Mouse (Mus musculus): ENCODE measurements around the gene Tmem245. TPM values are rescaled to one million over a fixed set of nuclear protein-coding genes. Genes with fewer than 3 reads are reported as not detected.

Gene Tmem245
- total and polyA plus RNA-seq, 3 experiments: 7.3 to 15.0 (median 7.7) TPM

GRCm38 (mm10) chr4:56831998-56832397, 115.2 kb downstream of the Tmem245 start:
- no peaks in the 10 kb centered on the region for H3K79me2 ChIP-seq (ENCODE audit: control insufficient read depth, insufficient read depth, low read length, poor library complexity)
- H3K9me3 ChIP-seq (replicated peaks; ENCODE audit: insufficient read depth, low read length): no peaks in the 10 kb centered on the region
- H3K27me3 ChIP-seq (ENCODE audit: control insufficient read depth in 1 of 2, insufficient read depth in 2 of 2, low read length in 2 of 2): no peaks in the 10 kb centered on the region
- no peaks in the 10 kb centered on the region for H3K4me1 ChIP-seq (ENCODE audit: control insufficient read depth in 1 of 2, insufficient read depth in 2 of 2, low read length in 2 of 2)
- H3K4me3 ChIP-seq (ENCODE audit: control insufficient read depth in 1 of 2, insufficient read depth in 1 of 2, low read depth in 2 of 2, low read length in 2 of 2): no peak overlapping the region
- no peaks in the 10 kb centered on the region for H3K36me3 ChIP-seq (ENCODE audit: control insufficient read depth in 1 of 2, insufficient read depth in 2 of 2, low read length in 2 of 2)
- no peak overlapping the region for H3K27ac ChIP-seq (ENCODE audit: control insufficient read depth, low read depth, low read length)
- DNase-seq (ENCODE audit: low read depth, low spot score): no peak
- TF ChIP-seq ZNF384 (IDR thresholded peaks at IDR 0.05; ENCODE audit: low read depth, low read length): no peak
- TF ChIP-seq ZC3H11A (IDR thresholded peaks at IDR 0.05; ENCODE audit: low read depth, low read length): no peak
- no peak for TF ChIP-seq NRF1 (IDR thresholded peaks at IDR 0.05; ENCODE audit: insufficient read depth, low read depth, low read length, poor library complexity, severe bottlenecking)
- no peak for TF ChIP-seq USF1 (IDR thresholded peaks at IDR 0.05; ENCODE audit: low read depth, low read length)
- no peak for TF ChIP-seq CHD1 (IDR thresholded peaks at IDR 0.05; ENCODE audit: low read depth, low read length)
- no peak overlapping the region for H3K9ac ChIP-seq (ENCODE audit: control insufficient read depth, low read depth, low read length, poor library complexity, severe bottlenecking)

GRCm38 (mm10) chr4:56831013-56831609, 116.1 kb downstream of the Tmem245 start:
- H3K4me3 ChIP-seq (ENCODE audit: control insufficient read depth in 1 of 2, insufficient read depth in 1 of 2, low read depth in 2 of 2, low read length in 2 of 2): no peak overlapping the region
- no peak overlapping the region for H3K9ac ChIP-seq (ENCODE audit: control insufficient read depth, low read depth, low read length, poor library complexity, severe bottlenecking)
- H3K9me3 ChIP-seq (replicated peaks; ENCODE audit: insufficient read depth, low read length): no peaks in the 10 kb centered on the region
- H3K27ac ChIP-seq (ENCODE audit: control insufficient read depth, low read depth, low read length): no peak overlapping the region
- DNase-seq (ENCODE audit: low read depth, low spot score): no peak
- TF ChIP-seq MAFK (IDR thresholded peaks at IDR 0.05; ENCODE audit: borderline replicate concordance, low read depth, low read length) (no peak), TCF12 (IDR thresholded peaks at IDR 0.05; ENCODE audit: low read depth, low read length) (no peak), ZMIZ1 (IDR thresholded peaks at IDR 0.05; ENCODE audit: low read depth, low read length) (no peak), HCFC1 (IDR thresholded peaks at IDR 0.05; ENCODE audit: low read depth, low read length) (no peak), MXI1 (IDR thresholded peaks at IDR 0.05; ENCODE audit: low read depth, low read length) (no peak), ZNF384 (IDR thresholded peaks at IDR 0.05; ENCODE audit: low read depth, low read length) (no peak), UBTF (IDR thresholded peaks at IDR 0.05; ENCODE audit: borderline replicate concordance, insufficient read depth, low read depth, low read length) (no peak), BHLHE40 (IDR thresholded peaks at IDR 0.05; ENCODE audit: borderline replicate concordance, low read depth, low read length) (no peak), ELF1 (IDR thresholded peaks at IDR 0.05; ENCODE audit: low read depth, low read length) (no peak), ZC3H11A (IDR thresholded peaks at IDR 0.05; ENCODE audit: low read depth, low read length) (no peak), NRF1 (IDR thresholded peaks at IDR 0.05; ENCODE audit: insufficient read depth, low read depth, low read length, poor library complexity, severe bottlenecking) (no peak)
- no peaks in the 10 kb centered on the region for H3K4me1 ChIP-seq (ENCODE audit: control insufficient read depth in 1 of 2, insufficient read depth in 2 of 2, low read length in 2 of 2)
- no peaks in the 10 kb centered on the region for H3K27me3 ChIP-seq (ENCODE audit: control insufficient read depth in 1 of 2, insufficient read depth in 2 of 2, low read length in 2 of 2)
- no peaks in the 10 kb centered on the region for H3K79me2 ChIP-seq (ENCODE audit: control insufficient read depth, insufficient read depth, low read length, poor library complexity)
- H3K36me3 ChIP-seq (ENCODE audit: control insufficient read depth in 1 of 2, insufficient read depth in 2 of 2, low read length in 2 of 2): no peaks in the 10 kb centered on the region
